Mouse (Mus musculus): ENCODE measurements at regions not wholly inside any gene's neighbourhood (a gene's known extent, or its start where the extent isn't known, plus 50 kb on each side); places are given as distances from the start of the nearest gene placed in this dataset.

- TF ChIP-seq CTCF (IDR thresholded peaks at IDR 0.05; ENCODE audit: borderline replicate concordance, control insufficient read depth, extremely low read depth, insufficient read depth, low read length, poor library complexity) (no peak), POLR2A (IDR thresholded peaks at IDR 0.05; ENCODE audit: control insufficient read depth, extremely low read depth, insufficient read depth, low read length, poor library complexity) (no peak)
These were observed 301.2 kb upstream of the Ppp2r3a start for GRCm38 (mm10) chr9:101552789-101553188.

Measured in thymus, adult 2 months (tissue).